Mouse (Mus musculus) kidney, adult 2 months (tissue): ENCODE measurements around the gene Gjb1.

Experiments
- CTCF ChIP-seq: fragments of 200-500 bp; conservative IDR thresholded peaks from 2 replicates; pipeline ENCODE4 v1.5.1; 2011; ENCODE audit warnings: low read depth, mild to moderate bottlenecking, control low read depth, low read length, moderate library complexity, mixed read lengths; ENCODE audit not compliant: insufficient read depth, insufficient read length
- POLR2A ChIP-seq: fragments of 200-500 bp; IDR thresholded peaks from one replicate; pipeline ENCODE4 v1.6.1; 2011; ENCODE audit warnings: low read depth, low read length, control low read depth

GRCm38 (mm10) chrX:101384439-101385137 is 8.4 kb downstream of the Gjb1 start:
- TF ChIP-seq POLR2A (no peak), CTCF (no peak)
